Mouse (Mus musculus) urinary bladder, adult 2 months (tissue): Measurements from ENCODE around the gene Slc6a11. TPM values are rescaled to one million over a fixed set of nuclear protein-coding genes. Genes with fewer than 3 reads are reported as not detected.

Source experiments
- DNase-seq: peaks from one replicate; pipeline ENCODE4 v3.0.0; 2022; ENCODE audit warnings: low spot score
- polyA plus RNA-seq: library from polyadenylated mRNA; depleted of rRNA; stranded (reverse); fragments of >200 nt; gene quantifications from 2 replicates; pipeline ENCODE4 v1.2.3, GENCODE M21; 2012; rRNA removed

Slc6a11 gene
- 0.10 and 0.21 TPM in 2 replicates for polyA plus RNA-seq

- DNase-seq = no peak
These were observed at the start of gene Slc6a11 for GRCm38 (mm10) chr6:114131122-114131872. Slc6a11 (plus strand) TSS chr6:114131241.

- DNase-seq = no peak
These were observed 43.9 kb upstream of the Slc6a11 start for GRCm38 (mm10) chr6:114087106-114087505.

DNA sequence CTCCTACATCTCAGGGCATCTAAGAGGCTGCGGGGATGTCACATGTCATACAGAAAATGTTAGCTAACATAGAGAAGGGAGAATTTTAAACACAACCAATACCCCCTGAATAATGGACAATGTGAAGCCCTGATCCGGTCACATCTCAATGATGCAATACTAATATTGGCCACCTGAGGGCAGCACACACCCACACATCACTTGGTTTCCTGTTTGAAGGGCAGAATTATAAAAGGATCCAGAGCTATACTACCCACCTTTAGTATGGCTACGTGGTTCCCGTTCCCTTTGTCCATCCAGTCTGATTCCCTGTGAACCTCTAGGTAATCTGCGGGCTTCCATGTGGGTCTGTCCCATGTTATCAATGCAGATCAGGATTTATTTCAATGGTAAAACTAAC, 41.4 kb upstream of the Slc6a11 start:
- DNase-seq = no peak

DNA sequence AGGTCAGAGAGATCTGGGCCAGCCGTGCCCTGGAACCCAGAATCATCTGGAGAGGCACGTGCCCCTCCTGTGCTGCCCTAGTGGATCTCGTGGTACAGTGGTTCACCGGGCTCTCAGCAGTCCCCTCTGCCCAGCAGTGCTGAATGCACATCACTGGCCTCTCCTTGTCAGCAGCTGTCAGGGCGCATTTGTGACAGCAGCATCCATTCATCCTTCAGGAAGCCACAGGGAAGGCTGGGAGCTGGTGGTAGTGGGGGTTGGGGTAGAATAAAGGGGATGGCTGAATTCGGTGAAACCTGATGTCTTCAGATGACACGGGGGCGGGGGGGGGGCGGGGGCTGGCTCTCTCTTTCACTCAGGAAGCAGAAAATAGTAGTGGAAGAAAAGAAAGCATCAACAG, 38.8 kb upstream of the Slc6a11 start:
- no peak for DNase-seq

DNA sequence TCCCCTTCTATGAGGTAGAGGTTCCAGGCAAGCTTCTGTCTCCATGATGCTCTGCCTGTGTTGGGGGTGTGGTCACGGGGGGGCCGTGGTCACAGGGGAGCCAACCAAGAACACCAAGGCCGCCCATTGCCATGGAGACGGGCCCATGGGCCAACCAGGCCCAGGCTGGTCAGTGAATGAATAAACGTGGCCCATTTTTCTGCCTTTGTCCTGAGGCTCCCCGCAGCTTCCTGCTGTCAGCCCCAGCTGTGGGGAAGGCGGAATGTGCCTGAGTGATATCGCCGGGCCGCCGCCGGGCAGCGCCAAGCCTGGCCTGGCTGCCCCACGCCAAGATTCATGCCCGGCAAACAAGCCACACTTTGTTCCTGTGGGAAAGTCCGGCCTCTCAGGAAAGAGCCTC, 36.8 kb upstream of the Slc6a11 start:
- no peak for DNase-seq

GRCm38 (mm10) chr6:114096574-114096973, 34.5 kb upstream of the Slc6a11 start:
- no peak for DNase-seq

DNA sequence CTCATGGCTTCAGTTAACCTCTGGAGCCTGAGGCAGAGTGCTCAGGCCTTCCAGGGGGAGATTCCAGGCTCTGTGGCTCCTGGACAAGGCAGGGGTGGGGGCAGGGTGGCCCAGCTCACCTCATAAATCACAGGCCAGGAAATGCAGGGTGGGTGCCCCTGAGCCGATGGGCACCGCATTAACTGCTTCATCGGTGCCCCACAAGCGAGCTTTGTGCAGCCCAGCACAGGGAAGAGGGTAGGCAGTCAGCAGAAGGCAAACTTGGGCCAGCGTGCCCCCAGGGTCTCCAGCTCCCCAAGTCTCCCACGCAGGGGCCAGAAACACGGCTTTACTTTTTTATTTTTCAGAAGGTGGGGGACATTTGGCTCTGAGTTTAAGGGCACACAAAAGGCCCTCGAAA, 29.1 kb upstream of the Slc6a11 start:
- no peak for DNase-seq

GRCm38 (mm10) chr6:114119507-114119906, 11.5 kb upstream of the Slc6a11 start:
- DNase-seq = no peak

DNA sequence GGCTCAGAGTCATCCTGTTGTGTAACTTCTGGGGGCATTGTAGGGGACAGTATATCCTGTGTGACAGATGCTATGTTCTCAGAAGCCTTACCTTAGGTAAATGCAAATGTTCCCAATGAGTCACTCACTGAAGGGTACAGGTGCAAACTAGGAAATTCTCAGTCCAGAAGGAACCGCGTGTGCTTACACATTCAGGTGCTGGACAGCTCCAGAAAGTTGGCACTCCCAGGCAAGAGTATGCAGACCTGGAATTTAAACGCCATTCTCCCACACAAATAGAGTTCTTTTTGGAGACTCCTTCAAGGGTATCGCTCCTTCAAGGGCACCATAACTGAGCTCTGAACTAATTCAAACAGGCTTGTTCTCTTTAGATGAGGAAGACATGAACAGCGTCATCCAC, 5.5 kb upstream of the Slc6a11 start:
- no peak for DNase-seq

DNA sequence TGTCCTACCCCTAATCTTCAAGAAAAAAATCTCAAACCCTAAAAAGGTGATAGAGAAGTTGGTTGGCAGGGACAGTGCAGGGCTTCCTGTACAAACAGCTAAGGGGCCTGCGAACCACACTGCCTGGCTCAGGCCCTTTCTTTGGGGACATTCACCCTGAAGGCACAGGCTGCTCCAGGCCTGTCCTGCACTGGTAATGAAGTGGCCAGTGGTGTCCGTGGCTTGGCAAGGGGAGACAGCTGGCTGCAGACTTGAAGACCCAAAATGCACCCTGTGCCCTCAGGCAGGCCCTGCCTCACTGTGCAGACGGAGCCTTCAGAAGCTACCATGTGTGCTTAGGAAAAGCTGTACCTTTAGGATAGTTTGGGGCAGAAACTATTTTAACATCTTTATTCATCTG, 1.4 kb downstream of the Slc6a11 start:
- DNase-seq = no peak

- DNase-seq = no peak
These were observed 1.9 kb downstream of the Slc6a11 start for GRCm38 (mm10) chr6:114132916-114133315.

- DNase-seq = no peak
These were observed 7.9 kb downstream of the Slc6a11 start for GRCm38 (mm10) chr6:114138970-114139369.

GRCm38 (mm10) chr6:114141481-114141880, 10.4 kb downstream of the Slc6a11 start:
- DNase-seq = no peak

DNA sequence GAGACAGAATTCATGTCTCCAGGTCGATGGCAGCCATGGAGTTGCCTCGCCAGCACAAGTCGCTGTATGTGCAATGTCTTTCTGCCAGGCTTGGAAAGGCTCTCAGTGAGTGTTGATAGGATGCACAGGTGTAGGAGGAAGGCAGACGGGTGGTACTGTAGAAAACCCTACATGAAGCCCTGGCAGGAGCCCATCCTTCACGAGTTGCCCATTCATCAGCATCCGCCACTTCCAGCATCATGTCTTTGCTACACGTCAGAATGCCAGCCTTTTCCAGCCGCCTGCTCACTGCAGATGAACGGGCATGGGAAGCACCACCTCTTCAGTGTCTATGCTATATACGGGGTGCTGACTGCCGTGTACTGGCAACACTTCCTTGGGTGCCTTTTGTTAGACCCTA, 11.4 kb downstream of the Slc6a11 start:
- DNase-seq = no peak

DNA sequence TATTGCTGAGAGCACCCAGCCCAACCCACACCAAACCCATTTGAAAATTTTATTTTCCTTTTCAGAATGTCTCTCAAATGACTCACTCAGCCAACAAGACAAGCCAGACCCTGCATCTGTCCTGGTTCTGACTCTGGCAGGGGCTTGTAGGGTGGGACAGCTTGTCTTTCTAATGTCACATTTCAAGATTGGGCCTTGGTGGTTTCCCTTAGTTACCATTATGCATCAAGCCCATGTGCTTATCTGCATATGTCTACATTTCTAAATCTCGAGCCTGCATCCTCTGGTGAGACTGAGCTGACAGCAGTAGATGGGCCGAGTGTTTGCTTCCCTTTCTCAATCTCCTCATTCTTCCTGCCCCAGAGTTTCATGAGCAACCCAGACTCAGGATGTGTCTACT, 12.5 kb downstream of the Slc6a11 start:
- DNase-seq = no peak

- no peak for DNase-seq
These were observed 13.5 kb downstream of the Slc6a11 start for GRCm38 (mm10) chr6:114144447-114145105.

- no peak for DNase-seq
These were observed 14.7 kb downstream of the Slc6a11 start for GRCm38 (mm10) chr6:114145650-114146329.

DNA sequence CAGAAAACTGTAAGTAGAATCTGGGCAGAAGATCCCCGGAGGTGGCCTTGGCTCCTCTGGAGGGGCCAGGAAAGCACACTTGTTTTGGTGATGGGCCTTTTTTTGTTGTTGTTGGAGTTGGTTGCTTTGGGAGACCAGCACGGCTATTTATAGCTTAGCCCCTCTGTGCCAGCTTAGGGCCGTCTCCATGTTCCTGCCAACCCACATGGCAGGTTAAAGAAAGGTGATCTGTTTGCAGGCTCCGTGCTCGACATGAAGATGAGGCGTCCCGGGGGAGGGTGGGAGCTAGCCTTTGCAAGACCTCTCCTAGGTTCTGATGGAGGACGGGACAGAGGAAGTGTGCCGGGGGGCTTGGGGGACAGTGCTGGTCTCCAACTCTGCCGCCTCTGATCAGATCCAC, 24.7 kb downstream of the Slc6a11 start:
- no peak for DNase-seq

- no peak for DNase-seq
These were observed 27.8 kb downstream of the Slc6a11 start for GRCm38 (mm10) chr6:114158811-114159210.

GRCm38 (mm10) chr6:114160732-114161131, 29.7 kb downstream of the Slc6a11 start:
- no peak for DNase-seq

DNA sequence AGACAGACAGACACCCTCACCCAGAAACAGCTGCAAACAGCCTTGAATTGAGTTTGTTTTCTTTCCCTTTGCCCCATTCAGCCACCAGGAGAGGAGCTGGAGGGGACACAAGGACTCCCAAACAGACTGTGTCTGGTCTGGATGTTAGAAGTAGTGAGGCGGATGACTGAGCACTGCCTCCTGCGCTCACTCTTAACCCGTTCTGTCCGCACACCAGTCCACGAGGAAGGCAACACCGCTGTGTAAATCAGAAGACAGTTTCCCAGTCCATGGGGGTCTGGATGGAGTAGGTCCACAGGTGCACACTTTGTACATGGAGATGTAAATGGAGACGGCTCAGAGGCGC, 43.0 kb downstream of the Slc6a11 start:
- DNase-seq = no peak

DNA sequence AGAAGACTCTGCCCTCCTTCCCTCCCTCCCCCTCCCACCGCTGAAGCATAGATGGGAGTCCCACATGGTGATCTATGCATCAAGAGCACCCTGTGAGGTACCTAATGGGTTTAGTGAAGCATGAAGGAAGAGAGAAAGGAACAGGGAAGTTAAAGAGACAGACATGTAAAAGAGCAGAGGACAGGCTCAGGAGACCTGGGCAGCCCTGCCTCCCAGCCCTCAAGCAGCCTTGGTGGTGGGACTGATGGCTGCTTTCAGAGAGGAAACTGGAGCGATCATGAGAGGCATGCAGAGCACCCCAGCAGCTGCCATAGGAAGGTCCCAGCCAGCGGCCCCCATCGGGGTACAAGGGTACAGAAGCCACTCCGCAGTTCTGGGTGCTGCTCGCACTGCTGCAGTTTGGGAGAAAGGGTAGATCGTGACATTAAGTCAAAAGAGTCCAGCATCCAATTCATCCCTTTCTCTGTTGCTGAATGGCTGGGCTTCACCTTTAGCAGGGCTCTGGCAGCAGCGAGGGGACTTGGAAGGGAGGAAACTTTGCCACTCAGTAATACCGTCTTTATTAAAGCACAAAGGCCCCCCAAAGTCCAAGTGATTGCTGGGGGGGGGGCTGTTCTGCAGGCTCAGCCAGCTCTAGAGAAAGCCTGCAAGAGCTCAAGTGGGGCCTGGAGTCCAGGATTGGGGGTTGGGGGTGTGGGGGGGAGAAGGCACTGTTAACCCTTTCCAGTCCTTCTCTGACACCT, 43.5 kb downstream of the Slc6a11 start:
- no peak for DNase-seq
